Mouse (Mus musculus) midbrain, embryonic 10.5 days (tissue): Measurements from ENCODE around the gene Tor4a. TPM values are rescaled to one million over a fixed set of nuclear protein-coding genes. Genes with fewer than 3 reads are reported as not detected.

ENCODE experiments used
- DNase-seq: peaks from one replicate; pipeline ENCODE4 v3.0.0-alpha.2; 2017; ENCODE audit warnings: low spot score
- H3K27ac ChIP-seq: fragments of 300-500 bp; sonication (generic); replicated peaks from 2 replicates; pipeline ENCODE4 v1.5.1; 2016; ENCODE audit warnings: mild to moderate bottlenecking
- H3K27me3 ChIP-seq: fragments of 300-500 bp; sonication (generic); 2 replicates; pipeline ENCODE4 v1.6.1; 2016; ENCODE audit warnings: low read depth, mild to moderate bottlenecking; ENCODE audit not compliant: poor library complexity, severe bottlenecking
- H3K36me3 ChIP-seq: fragments of 300-500 bp; sonication (generic); 2 replicates; pipeline ENCODE4 v1.6.1; 2016; ENCODE audit warnings: mild to moderate bottlenecking, moderate library complexity
- H3K4me1 ChIP-seq: fragments of 300-500 bp; sonication (generic); 2 replicates; pipeline ENCODE4 v1.6.1; 2016
- H3K4me3 ChIP-seq: fragments of 300-500 bp; sonication (generic); 2 replicates; pipeline ENCODE4 v1.5.1; 2016; ENCODE audit warnings: mild to moderate bottlenecking, moderate library complexity
- H3K9me3 ChIP-seq: fragments of 300-500 bp; sonication (generic); replicated peaks from 2 replicates; pipeline ENCODE4 v1.6.1; 2016; ENCODE audit warnings: mild to moderate bottlenecking
- WGBS: fragments of 180-500 bp; shearing (Covaris S2); methylation state at CpG from one replicate; pipeline ENCODE4 v1.1.7; 2016; 5-methylcytosine and 5-hydroxymethylcytosine counted together
- polyA plus RNA-seq: library from polyadenylated mRNA; unstranded; fragments of >200 nt; fragmentation: Nextera tagmentation; extraction: Ambion mirVana; gene quantifications from 2 replicates; pipeline ENCODE4 v1.2.1, GENCODE M21; 2016

The Tor4a gene
- polyA plus RNA-seq, 1 experiment from 2014 or later = 1.3 TPM

GRCm38 (mm10) chr2:25181891-25182397, 14.7 kb downstream of the Tor4a start:
- H3K4me3 ChIP-seq = peak overlapping the region; percentile 90
- peak; percentile 42 for DNase-seq
- H3K36me3 ChIP-seq = peaks cover 20% of the 10 kb centered on the region
- H3K4me1 ChIP-seq = peaks cover 89% of the 10 kb centered on the region
- H3K9me3 ChIP-seq = no peaks in the 10 kb centered on the region
- under 1% methylated on average over 17 of the region's 17 CpGs for WGBS
- H3K27me3 ChIP-seq = peaks cover 32% of the 10 kb centered on the region
- peak overlapping the region; percentile 96 for H3K27ac ChIP-seq

GRCm38 (mm10) chr2:25180973-25181890, 15.5 kb downstream of the Tor4a start:
- H3K4me1 ChIP-seq = peaks cover 89% of the 10 kb centered on the region
- H3K27me3 ChIP-seq = peaks cover 36% of the 10 kb centered on the region
- no peaks in the 10 kb centered on the region for H3K9me3 ChIP-seq
- WGBS = under 1% methylated on average over 100 of the region's 100 CpGs
- peaks cover 20% of the 10 kb centered on the region for H3K36me3 ChIP-seq
- H3K27ac ChIP-seq = peak overlapping the region; percentile 96
- peak; percentile 81 for DNase-seq
- H3K4me3 ChIP-seq = peak overlapping the region; percentile 90

GRCm38 (mm10) chr2:25180478-25180903, 16.2 kb downstream of the Tor4a start, which contains the start of gene Nrarp:
TSS of gene Nrarp (plus strand) at chr2:25180758.
- Histone ChIP-seq H3K4me1 (peaks cover 89% of the 10 kb centered on the region), H3K27me3 (peaks cover 43% of the 10 kb centered on the region), H3K36me3 (peaks cover 20% of the 10 kb centered on the region), H3K4me3 (peak within 1 kb of the TSS; percentile 90), H3K27ac (peak within 1 kb of the TSS; percentile 96), H3K9me3 (no peaks in the 10 kb centered on the region)
- WGBS = under 1% methylated on average over 35 of the region's 35 CpGs
- peak; percentile 98 for DNase-seq

GRCm38 (mm10) chr2:25179566-25180217, 17.0 kb downstream of the Tor4a start:
- no peaks in the 10 kb centered on the region for H3K9me3 ChIP-seq
- H3K4me3 ChIP-seq = peak overlapping the region; percentile 90
- WGBS = 49% methylated on average over 15 of the region's 15 CpGs
- peaks cover 18% of the 10 kb centered on the region for H3K36me3 ChIP-seq
- H3K4me1 ChIP-seq = peaks cover 89% of the 10 kb centered on the region
- H3K27ac ChIP-seq = peak overlapping the region; percentile 96
- no peak for DNase-seq
- peaks cover 44% of the 10 kb centered on the region for H3K27me3 ChIP-seq

GRCm38 (mm10) chr2:25178285-25178972, 18.3 kb downstream of the Tor4a start:
- WGBS = 27% methylated on average over 10 of the region's 10 CpGs

GRCm38 (mm10) chr2:25177685-25178084, 19.0 kb downstream of the Tor4a start:
- peak; percentile 76 for DNase-seq
- WGBS = 0% methylated on average over 6 of the region's 6 CpGs
- peaks cover 44% of the 10 kb centered on the region for H3K27me3 ChIP-seq

More at GRCm38 (mm10) chr2:25178285-25178972, 18.3 kb downstream of the Tor4a start:
- Histone ChIP-seq H3K27ac (peak overlapping the region; percentile 96), H3K36me3 (peaks cover 5% of the 10 kb centered on the region), H3K27me3 (peaks cover 44% of the 10 kb centered on the region), H3K4me1 (peaks cover 88% of the 10 kb centered on the region), H3K4me3 (peak overlapping the region; percentile 90), H3K9me3 (no peaks in the 10 kb centered on the region)
- DNase-seq = peak; percentile 38

GRCm38 (mm10) chr2:25177076-25177475, 19.6 kb downstream of the Tor4a start:
- peaks cover 90% of the 10 kb centered on the region for H3K4me1 ChIP-seq
- no peak for DNase-seq
- H3K9me3 ChIP-seq = no peaks in the 10 kb centered on the region
- H3K27ac ChIP-seq = peak overlapping the region; percentile 96
- H3K4me3 ChIP-seq = peak overlapping the region; percentile 90
- no peaks in the 10 kb centered on the region for H3K36me3 ChIP-seq
- H3K27me3 ChIP-seq = peaks cover 44% of the 10 kb centered on the region
- 29% methylated on average over 4 of the region's 4 CpGs for WGBS

More at GRCm38 (mm10) chr2:25177685-25178084, 19.0 kb downstream of the Tor4a start:
- Histone ChIP-seq H3K36me3 (no peaks in the 10 kb centered on the region), H3K9me3 (no peaks in the 10 kb centered on the region), H3K4me1 (peaks cover 88% of the 10 kb centered on the region), H3K4me3 (peak overlapping the region; percentile 90), H3K27ac (peak overlapping the region; percentile 96)

- H3K27ac ChIP-seq = peak overlapping the region; percentile 96
- H3K4me3 ChIP-seq = peak overlapping the region; percentile 90
- DNase-seq = no peak
Measured at GRCm38 (mm10) chr2:25176573-25176972, 20.1 kb downstream of the Tor4a start.

GRCm38 (mm10) chr2:25175690-25176078, 21.0 kb downstream of the Tor4a start:
- Histone ChIP-seq H3K4me1 (peaks cover 97% of the 10 kb centered on the region), H3K4me3 (0 out of 2 replicates have a peak overlapping the region, but pooled peaks have one; percentile 16), H3K27me3 (peaks cover 44% of the 10 kb centered on the region), H3K9me3 (no peaks in the 10 kb centered on the region), H3K36me3 (no peaks in the 10 kb centered on the region), H3K27ac (peak overlapping the region; percentile 96)
- DNase-seq = no peak
- WGBS = 81% methylated on average over 4 of the region's 4 CpGs

More at GRCm38 (mm10) chr2:25176573-25176972, 20.1 kb downstream of the Tor4a start:
- Histone ChIP-seq H3K4me1 (peaks cover 95% of the 10 kb centered on the region), H3K27me3 (peaks cover 44% of the 10 kb centered on the region), H3K36me3 (no peaks in the 10 kb centered on the region), H3K9me3 (no peaks in the 10 kb centered on the region)
- WGBS = 63% methylated on average over 6 of the region's 6 CpGs

- Histone ChIP-seq H3K36me3 (no peaks in the 10 kb centered on the region), H3K9me3 (no peaks in the 10 kb centered on the region), H3K4me1 (peaks cover 98% of the 10 kb centered on the region), H3K27me3 (peaks cover 42% of the 10 kb centered on the region), H3K4me3 (peak overlapping the region; percentile 21), H3K27ac (peak overlapping the region; percentile 96)
- no peak for DNase-seq
- WGBS = 51% methylated on average over 7 of the region's 7 CpGs
Measured at GRCm38 (mm10) chr2:25174866-25175689, 21.6 kb downstream of the Tor4a start.

GRCm38 (mm10) chr2:25173821-25174220, 22.9 kb downstream of the Tor4a start:
- H3K4me3 ChIP-seq = no peak overlapping the region
- H3K4me1 ChIP-seq = peaks cover 98% of the 10 kb centered on the region
- WGBS = 98% methylated on average over 4 of the region's 4 CpGs
- peak overlapping the region; percentile 96 for H3K27ac ChIP-seq
- no peaks in the 10 kb centered on the region for H3K9me3 ChIP-seq
- no peak for DNase-seq
- no peaks in the 10 kb centered on the region for H3K36me3 ChIP-seq
- H3K27me3 ChIP-seq = peaks cover 31% of the 10 kb centered on the region
